Mouse (Mus musculus) forebrain, embryonic 14.5 days (tissue): ENCODE results near the gene Ubap2. TPM values are rescaled to one million over a fixed set of nuclear protein-coding genes. Genes with fewer than 3 reads are reported as not detected.
A peak's percentile ranks its signal among the peaks of the same experiment; 100 is the strongest.

Experiments used
- ATAC-seq: fragments of 200-750 bp; cut with Nextera tagmentation; 2 replicates; pipeline ENCODE4 v1.8.0; 2017; ENCODE audit warnings: mild to moderate bottlenecking, moderate library complexity
- DNase-seq: peaks from one replicate; pipeline ENCODE4 v3.0.0-alpha.2; 2015; ENCODE audit warnings: low spot score
- H3K27ac ChIP-seq: fragments of 300-500 bp; sonication (generic); 2 replicates; pipeline ENCODE4 v1.5.1; 2014; ENCODE audit warnings: low read depth, mild to moderate bottlenecking, control low read depth, low read length, moderate library complexity
- H3K27me3 ChIP-seq: fragments of 300-500 bp; sonication (generic); replicated peaks from 2 replicates; pipeline ENCODE4 v1.6.1; 2014; ENCODE audit warnings: low read length, control low read depth, mixed read lengths; ENCODE audit not compliant: control insufficient read depth, insufficient read depth
- H3K36me3 ChIP-seq: fragments of 300-500 bp; sonication (generic); 2 replicates; pipeline ENCODE4 v1.6.1; 2014; ENCODE audit warnings: low read length, control low read depth; ENCODE audit not compliant: control insufficient read depth, insufficient read depth
- H3K4me1 ChIP-seq: fragments of 300-500 bp; sonication (generic); 2 replicates; pipeline ENCODE4 v1.6.1; 2014; ENCODE audit warnings: antibody characterized with exemption, low read length, control low read depth; ENCODE audit not compliant: control insufficient read depth, insufficient read depth
- H3K4me2 ChIP-seq: fragments of 300-500 bp; sonication (generic); 2 replicates; pipeline ENCODE4 v1.6.1; 2014; ENCODE audit warnings: mild to moderate bottlenecking, control low read depth, low read length
- H3K4me3 ChIP-seq: fragments of 300-500 bp; sonication (generic); 2 replicates; pipeline ENCODE4 v1.5.1; 2014; ENCODE audit warnings: low read depth, low read length, control low read depth
- H3K9ac ChIP-seq: fragments of 300-500 bp; sonication (generic); 2 replicates; pipeline ENCODE4 v1.6.1; 2014; ENCODE audit warnings: mild to moderate bottlenecking, low read length, control low read depth, moderate library complexity
- H3K9me3 ChIP-seq: fragments of 300-500 bp; sonication (generic); replicated peaks from 2 replicates; pipeline ENCODE4 v1.6.1; 2016; ENCODE audit warnings: low read length, control low read depth, mixed read lengths; ENCODE audit not compliant: control insufficient read depth
- WGBS: fragments of 180-500 bp; shearing (Covaris S2); extraction: QIAGEN DNeasy Blood & Tissue Kit; methylation state at CpG from one replicate; pipeline ENCODE4 v1.1.7; 2014; 5-methylcytosine and 5-hydroxymethylcytosine counted together
- polyA plus RNA-seq: library from polyadenylated mRNA; unstranded; fragments of >200 nt; fragmentation: Nextera tagmentation; extraction: Ambion mirVana; gene quantifications from 2 replicates; pipeline ENCODE4 v1.2.1, GENCODE M21; 2014

Ubap2 gene
- 41.7 and 51.2 TPM in 2 replicates for polyA plus RNA-seq

DNA sequence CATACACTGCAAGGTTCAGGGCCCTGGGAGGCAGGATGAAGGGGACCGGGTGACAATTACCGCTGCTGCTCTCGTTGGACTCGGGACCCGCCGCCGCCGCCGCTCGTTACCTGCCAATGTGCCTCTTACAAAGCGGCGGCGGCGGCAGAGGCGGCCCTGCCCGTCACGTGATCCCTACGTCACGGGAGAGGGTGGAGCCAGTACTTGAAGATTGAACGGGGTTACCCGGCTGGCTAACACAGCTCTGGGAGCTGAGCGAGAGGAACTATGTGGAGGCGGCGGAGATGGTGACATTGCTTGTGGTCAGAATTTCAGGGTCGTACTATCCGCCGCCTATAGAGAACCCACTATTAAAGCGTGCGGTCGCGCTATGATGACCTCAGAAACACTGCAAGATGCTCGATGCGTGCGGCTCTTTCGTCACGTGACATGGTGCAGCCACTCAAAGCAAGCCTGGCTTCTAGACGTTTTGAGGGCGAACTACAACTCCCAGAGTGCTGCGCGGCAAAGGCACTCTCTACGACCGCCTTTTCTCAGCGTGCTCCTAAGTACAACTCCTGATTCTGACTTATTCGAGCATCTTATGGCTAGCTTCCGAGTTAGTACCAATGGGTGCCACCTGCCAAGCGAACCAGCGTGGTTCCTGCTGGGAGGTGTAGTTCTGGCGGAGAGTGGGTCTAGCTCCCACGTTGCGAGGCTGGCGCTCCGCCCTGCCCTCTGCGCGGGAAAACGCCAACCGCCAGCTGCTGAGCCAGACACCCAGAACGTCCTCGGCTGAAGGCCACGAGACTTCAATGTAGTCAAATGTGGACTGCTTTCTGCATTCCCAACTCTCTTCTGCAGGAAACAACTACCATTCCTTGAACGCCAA, at the start of gene Ubap2:
Ubap2 (minus strand) TSS at position 165 of the 871 bp plus-strand sequence.
- Histone ChIP-seq H3K27ac (peak within 1 kb of the TSS; percentile 89), H3K9ac (peak within 1 kb of the TSS; percentile 93), H3K4me1 (peaks cover 22% of the 10 kb centered on the region), H3K4me2 (peak within 1 kb of the TSS; percentile 81), H3K27me3 (no peaks in the 10 kb centered on the region), H3K4me3 (peak within 1 kb of the TSS; percentile 81), H3K36me3 (peaks cover 5% of the 10 kb centered on the region; the same call in 1 of the 2 replicates), H3K9me3 (no peaks in the 10 kb centered on the region)
- DNase-seq (peak; percentile 100), ATAC-seq (peak; percentile 99)
- under 1% methylated on average over 60 of the region's 60 CpGs for WGBS

DNA sequence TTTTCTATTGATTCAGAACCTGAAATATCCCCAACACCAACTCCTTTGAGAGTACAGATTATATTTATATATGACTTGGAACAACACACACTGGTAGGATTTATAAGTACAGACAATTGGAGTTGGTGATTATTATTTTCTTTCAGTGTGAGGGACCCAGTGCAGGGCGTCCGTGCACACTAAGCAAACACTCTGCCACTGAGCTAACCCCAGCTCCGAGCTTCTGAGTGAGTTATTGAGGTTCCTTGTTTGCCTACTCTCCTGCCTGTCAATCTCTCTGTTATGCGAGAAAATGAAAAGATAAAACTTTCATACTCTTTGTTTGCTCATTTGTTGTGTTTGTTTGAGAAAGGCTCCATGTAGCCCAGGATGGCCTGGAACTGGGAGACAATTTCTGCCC, 46.0 kb upstream of the Ubap2 start:
- no peak overlapping the region for H3K27ac ChIP-seq
- H3K36me3 ChIP-seq, result no peaks in the 10 kb centered on the region
- no peak overlapping the region for H3K4me3 ChIP-seq
- H3K4me2 ChIP-seq, result no peak overlapping the region
- 78% methylated on average over 4 of the region's 4 CpGs for WGBS
- H3K4me1 ChIP-seq, result no peaks in the 10 kb centered on the region
- ATAC-seq, result no peak
- no peak for DNase-seq
- H3K9ac ChIP-seq, result no peak overlapping the region
- no peaks in the 10 kb centered on the region for H3K9me3 ChIP-seq
- H3K27me3 ChIP-seq, result no peaks in the 10 kb centered on the region

GRCm38 (mm10) chr4:41318267-41318666, 43.3 kb upstream of the Ubap2 start:
- Histone ChIP-seq H3K9ac (no peak overlapping the region), H3K4me1 (peaks cover 7% of the 10 kb centered on the region), H3K27ac (no peak overlapping the region), H3K4me2 (no peak overlapping the region), H3K36me3 (no peaks in the 10 kb centered on the region), H3K4me3 (no peak overlapping the region), H3K27me3 (no peaks in the 10 kb centered on the region), H3K9me3 (no peaks in the 10 kb centered on the region)
- WGBS, result 82% methylated on average over 5 of the region's 5 CpGs
- DNase-seq (no peak), ATAC-seq (no peak)

DNA sequence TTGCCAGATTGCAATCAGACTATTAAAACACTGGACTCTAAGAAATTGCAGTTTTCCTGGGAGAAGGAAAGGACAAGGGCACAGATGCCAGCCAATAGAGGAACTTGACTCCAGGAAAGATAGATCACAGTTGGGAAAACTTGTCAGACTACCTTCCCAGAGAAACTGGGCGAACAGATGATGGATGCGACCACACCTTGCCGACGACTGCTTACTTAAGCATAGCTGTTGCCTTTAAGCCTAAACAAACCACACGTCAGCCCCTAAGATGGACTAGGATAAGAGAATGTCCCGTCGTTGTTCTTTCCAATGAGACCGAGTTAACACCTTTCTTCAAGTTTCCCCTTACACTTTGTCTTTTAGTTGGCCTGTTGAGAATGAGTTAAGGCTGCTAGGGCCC, 40.2 kb upstream of the Ubap2 start:
- WGBS, result 65% methylated on average over 8 of the region's 8 CpGs
- ATAC-seq, result no peak
- peak overlapping the region; percentile 97 for H3K4me3 ChIP-seq

DNA sequence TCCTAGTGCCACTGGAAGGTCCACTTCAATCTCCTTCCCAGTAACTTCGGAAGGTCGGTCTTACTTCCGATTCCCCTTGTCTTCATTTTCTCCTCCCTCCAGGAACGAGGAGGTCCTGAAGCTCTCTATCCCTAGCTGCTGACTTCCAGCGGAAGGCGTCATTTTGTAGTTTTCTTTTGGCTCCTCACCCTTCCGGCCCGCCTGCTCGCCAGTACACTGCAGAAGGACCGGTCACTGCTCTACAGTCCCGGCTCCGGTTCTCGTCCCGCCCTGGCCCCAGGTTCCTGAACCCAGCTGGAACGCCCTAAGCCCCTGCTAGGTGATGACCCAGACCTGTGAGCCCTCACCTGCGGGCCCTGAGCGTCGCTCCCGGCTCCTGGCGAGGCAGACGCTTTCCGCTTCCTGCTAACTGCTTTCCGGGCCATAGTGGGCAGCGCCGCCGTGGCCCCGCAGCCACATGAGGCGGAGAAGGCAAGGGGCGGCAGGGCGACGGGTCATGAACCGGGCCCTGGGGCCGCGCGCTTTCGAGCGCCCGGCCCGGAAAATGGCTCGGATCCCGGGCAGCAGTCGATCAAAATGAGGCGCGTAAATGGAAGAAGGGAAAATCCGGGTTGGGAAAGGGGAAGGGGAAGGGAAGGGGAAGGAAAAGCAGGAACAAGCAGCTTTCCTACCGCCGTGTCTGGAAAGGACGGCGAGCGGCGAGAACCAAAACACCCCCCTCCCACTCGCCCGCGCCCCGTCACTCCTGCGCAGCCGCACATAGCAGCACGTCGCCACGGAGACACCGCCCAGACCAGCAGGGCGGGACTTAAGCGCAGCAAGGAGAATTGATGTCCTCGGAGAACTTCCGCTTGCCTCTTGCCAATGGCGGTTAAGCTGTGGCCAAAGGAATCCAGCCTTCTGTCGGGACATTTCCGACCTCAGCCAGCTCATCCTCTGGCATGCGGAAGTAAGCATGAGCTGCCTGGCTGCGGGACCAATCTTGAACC, 39.5 kb upstream of the Ubap2 start, which contains the start of gene Dcaf12:
Dcaf12 (minus strand) TSS at position 749 of the 989 bp plus-strand sequence.
- peak within 1 kb of the TSS; percentile 86 for H3K27ac ChIP-seq
- peak within 1 kb of the TSS; percentile 97 for H3K4me3 ChIP-seq
- peaks cover 34% of the 10 kb centered on the region for H3K36me3 ChIP-seq
- H3K27me3 ChIP-seq, result no peaks in the 10 kb centered on the region
- WGBS, result under 1% methylated on average over 70 of the region's 70 CpGs
- no peaks in the 10 kb centered on the region for H3K9me3 ChIP-seq
- peak within 1 kb of the TSS; percentile 98 for H3K9ac ChIP-seq
- ATAC-seq (peak; percentile 98), DNase-seq (peak; percentile 97)
- peaks cover 11% of the 10 kb centered on the region for H3K4me1 ChIP-seq
- H3K4me2 ChIP-seq, result peak within 1 kb of the TSS; percentile 92

More for the DNA sequence above, 40.2 kb upstream of the Ubap2 start:
- Histone ChIP-seq H3K9ac (peak overlapping the region; percentile 98), H3K27me3 (no peaks in the 10 kb centered on the region), H3K27ac (peak overlapping the region; percentile 70), H3K9me3 (no peaks in the 10 kb centered on the region), H3K4me2 (peak overlapping the region; percentile 92), H3K4me1 (peaks cover 11% of the 10 kb centered on the region), H3K36me3 (peaks cover 26% of the 10 kb centered on the region)
- DNase-seq, result no peak

DNA sequence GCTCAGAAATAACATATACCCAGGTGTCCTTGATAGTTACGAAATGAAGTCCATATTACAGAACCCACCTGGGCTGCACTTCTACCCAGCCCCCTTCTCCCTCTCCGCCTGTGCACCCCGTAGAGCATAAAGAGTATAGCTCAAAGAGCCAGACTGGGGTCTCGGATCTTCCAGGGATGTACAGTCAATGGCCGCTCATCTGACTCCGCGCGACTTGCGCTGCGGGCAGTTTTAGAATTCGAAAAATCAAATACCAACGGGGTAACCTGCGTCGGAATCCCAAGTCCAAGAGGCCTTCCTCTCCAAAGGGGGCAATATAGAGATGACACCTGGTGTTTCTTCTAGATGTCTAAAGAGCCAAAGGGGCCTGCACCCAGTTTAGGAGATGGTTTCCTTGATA, 38.8 kb upstream of the Ubap2 start:
- peak overlapping the region; percentile 97 for H3K4me3 ChIP-seq
- WGBS, result 17% methylated on average over 14 of the region's 14 CpGs
- no peaks in the 10 kb centered on the region for H3K9me3 ChIP-seq
- DNase-seq (no peak), ATAC-seq (no peak)
- H3K27me3 ChIP-seq, result no peaks in the 10 kb centered on the region
- peak overlapping the region; percentile 86; the same call in 1 of the 2 replicates for H3K27ac ChIP-seq
- peaks cover 39% of the 10 kb centered on the region for H3K36me3 ChIP-seq
- H3K4me2 ChIP-seq, result peak overlapping the region; percentile 92
- H3K9ac ChIP-seq, result peak overlapping the region; percentile 98
- H3K4me1 ChIP-seq, result peaks cover 11% of the 10 kb centered on the region

GRCm38 (mm10) chr4:41310567-41311563, 35.9 kb upstream of the Ubap2 start:
- no peak overlapping the region for H3K27ac ChIP-seq
- no peaks in the 10 kb centered on the region for H3K9me3 ChIP-seq
- no peak overlapping the region for H3K4me3 ChIP-seq
- no peak overlapping the region for H3K9ac ChIP-seq
- no peak for ATAC-seq
- H3K36me3 ChIP-seq, result peaks cover 48% of the 10 kb centered on the region
- no peak overlapping the region for H3K4me2 ChIP-seq
- DNase-seq, result no peak
- H3K4me1 ChIP-seq, result peaks cover 11% of the 10 kb centered on the region
- H3K27me3 ChIP-seq, result no peaks in the 10 kb centered on the region
- 93% methylated on average over 9 of the region's 9 CpGs for WGBS

DNA sequence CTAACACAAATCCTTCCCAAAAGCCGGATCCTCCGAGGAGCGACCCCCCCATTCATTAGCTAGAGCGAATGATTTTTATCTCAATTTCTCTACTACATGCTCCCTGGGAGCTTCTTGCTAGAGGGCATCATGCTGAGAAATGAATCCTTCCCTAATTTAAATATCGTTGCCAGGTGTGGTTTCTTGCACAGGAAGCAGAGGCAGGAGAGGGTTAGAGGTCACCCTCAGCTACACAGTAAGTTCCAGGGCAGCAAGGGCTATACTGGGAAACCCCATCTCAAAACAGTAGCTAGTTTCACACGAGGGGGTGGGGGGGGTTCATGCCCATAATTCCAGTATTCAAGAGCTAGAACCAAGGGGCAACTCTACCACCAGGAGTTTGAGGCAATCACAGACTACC, 32.5 kb upstream of the Ubap2 start:
- Histone ChIP-seq H3K27me3 (no peaks in the 10 kb centered on the region), H3K9ac (no peak overlapping the region), H3K9me3 (no peaks in the 10 kb centered on the region), H3K4me2 (no peak overlapping the region), H3K27ac (no peak overlapping the region), H3K4me1 (no peaks in the 10 kb centered on the region; the same call in 1 of the 2 replicates), H3K36me3 (peaks cover 56% of the 10 kb centered on the region), H3K4me3 (no peak overlapping the region)
- 86% methylated on average over 6 of the region's 6 CpGs for WGBS
- DNase-seq (no peak), ATAC-seq (no peak)
